Mouse (Mus musculus) liver, postnatal 0 days (tissue): ENCODE results near the gene Ncor1.

Source experiments
- CTCF ChIP-seq: sonication (generic); IDR thresholded peaks from 2 replicates; pipeline ENCODE4 v1.5.1; 2016; ENCODE audit warnings: antibody characterized with exemption, low read depth
- EP300 ChIP-seq: IDR thresholded peaks from 2 replicates; pipeline ENCODE4 v1.6.1; 2016; ENCODE audit warnings: antibody characterized with exemption, low read depth, mild to moderate bottlenecking

- TF ChIP-seq EP300 (no peak), CTCF (no peak)
Measured at GRCm38 (mm10) chr11:62371776-62372175, 86.6 kb downstream of the Ncor1 start.
